Mouse (Mus musculus): ENCODE measurements around the gene Prrc2a.

- TF ChIP-seq CTCF (IDR thresholded peaks at IDR 0.05; ENCODE audit: insufficient read depth, low read depth, low read length) (no peak), POLR2A (IDR thresholded peaks at IDR 0.05; ENCODE audit: insufficient read depth, low read depth, low read length) (peak; percentile 37; the same call in 1 of the 2 replicates)
Observed at GRCm38 (mm10) chr17:35121143-35121799, 43.4 kb downstream of the Prrc2a start, which contains the start of gene Gpank1.
